Mouse (Mus musculus): ENCODE data around the gene Cdc20. TPM values are rescaled to one million over a fixed set of nuclear protein-coding genes. Genes with fewer than 3 reads are reported as not detected.

The Cdc20 gene
- polyA plus RNA-seq, 1 experiment from 2014 or later = 30.1 TPM

DNA sequence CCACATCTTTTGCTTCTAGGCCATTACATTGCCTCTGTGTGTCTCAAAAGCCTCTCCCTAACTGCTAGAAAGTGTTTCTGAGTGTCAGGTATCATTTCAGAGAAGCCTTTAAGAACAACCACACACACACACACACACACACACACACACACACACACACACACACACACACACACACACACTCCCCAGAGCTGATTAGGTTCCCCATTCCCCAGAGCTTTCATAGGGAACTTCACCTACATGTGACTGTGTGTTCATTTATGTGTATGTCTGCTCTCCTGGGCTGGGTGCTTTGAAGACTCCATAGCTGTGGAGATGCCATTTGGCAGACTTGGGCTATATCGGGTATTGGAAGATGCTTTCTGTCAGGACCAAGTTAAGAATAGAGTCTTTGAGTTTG is 11.8 kb downstream of the Cdc20 start:
- no peak overlapping the region for H3K27ac ChIP-seq
- H3K36me3 ChIP-seq (replicated peaks; ENCODE audit: control insufficient read depth, insufficient read depth) = peaks cover 25% of the 10 kb centered on the region; the same call in 1 of the 2 replicates
- H3K9ac ChIP-seq = no peak overlapping the region
- peaks cover 24% of the 10 kb centered on the region for H3K4me1 ChIP-seq (replicated peaks; ENCODE audit: control insufficient read depth, insufficient read depth, low read length)
- 93% methylated on average over 1 of the region's 1 CpGs for WGBS
- H3K4me2 ChIP-seq (replicated peaks) = no peak overlapping the region
- H3K9me3 ChIP-seq (ENCODE audit: control insufficient read depth, low read length) = no peaks in the 10 kb centered on the region
- no peak overlapping the region for H3K4me3 ChIP-seq (replicated peaks; ENCODE audit: low read length)
- DNase-seq (ENCODE audit: low spot score) (no peak), ATAC-seq (ENCODE audit: low FRiP score) (no peak)
- H3K27me3 ChIP-seq (ENCODE audit: control insufficient read depth, insufficient read depth, low read length) = no peaks in the 10 kb centered on the region

DNA sequence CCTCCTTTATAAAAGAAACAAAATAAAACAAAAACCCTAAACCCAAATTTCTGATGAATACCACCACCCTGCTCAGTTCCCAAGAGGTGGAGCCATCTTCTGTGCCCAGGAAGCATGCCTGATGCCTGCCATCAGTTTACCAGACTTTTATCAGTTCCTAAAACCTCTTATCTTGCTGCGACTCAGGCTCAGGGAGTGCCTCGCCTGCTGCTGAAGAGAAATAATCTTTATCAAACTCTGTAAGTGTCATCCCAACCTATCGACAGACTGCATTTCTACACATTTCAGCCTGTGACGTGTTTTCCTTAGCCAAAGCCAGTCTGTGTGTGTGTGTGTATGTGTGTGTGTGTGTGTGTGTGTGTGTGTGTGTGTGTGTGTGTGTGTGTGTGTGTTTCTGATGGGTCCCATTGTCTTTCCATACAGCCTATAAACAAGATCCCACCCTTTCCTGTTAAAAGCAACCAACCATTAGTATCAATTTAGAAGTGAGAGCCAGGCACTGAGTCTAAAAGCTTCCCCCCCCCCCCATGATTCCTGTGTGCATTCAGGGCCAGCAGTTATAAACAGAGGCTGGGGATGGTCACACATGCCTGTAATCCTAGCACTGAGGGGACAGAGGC is 12.5 kb downstream of the Cdc20 start:
- ATAC-seq (ENCODE audit: low FRiP score) (no peak), DNase-seq (ENCODE audit: low spot score) (no peak)
- 86% methylated on average over 4 of the region's 4 CpGs for WGBS

DNA sequence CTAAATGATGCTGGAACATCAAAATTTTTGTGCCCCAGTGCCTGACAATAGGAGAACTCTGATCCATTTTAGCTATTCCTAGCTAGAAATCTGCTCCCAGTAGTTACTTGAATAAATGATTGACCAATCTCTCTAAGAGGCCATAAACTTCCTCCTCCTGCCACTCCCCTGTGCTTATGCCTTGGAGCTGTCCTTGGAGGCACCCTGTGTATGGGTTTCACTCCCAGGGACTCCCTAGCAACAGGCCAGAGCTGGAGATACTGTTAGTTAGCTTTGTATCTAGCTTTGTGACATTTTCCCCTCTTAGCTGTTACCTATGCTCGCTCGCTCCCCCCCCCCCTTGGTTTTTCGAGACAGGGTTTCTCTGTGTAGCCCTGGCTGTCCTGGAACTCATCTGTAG is 15.8 kb downstream of the Cdc20 start:
- DNase-seq (ENCODE audit: low spot score) (no peak), ATAC-seq (ENCODE audit: low FRiP score) (no peak)
- Histone ChIP-seq H3K36me3 (replicated peaks; ENCODE audit: control insufficient read depth, insufficient read depth) (peaks cover 60% of the 10 kb centered on the region), H3K4me3 (replicated peaks; ENCODE audit: low read length) (no peak overlapping the region), H3K9ac (no peak overlapping the region), H3K4me2 (replicated peaks) (no peak overlapping the region), H3K9me3 (ENCODE audit: control insufficient read depth, low read length) (no peaks in the 10 kb centered on the region), H3K27me3 (ENCODE audit: control insufficient read depth, insufficient read depth, low read length) (no peaks in the 10 kb centered on the region), H3K4me1 (replicated peaks; ENCODE audit: control insufficient read depth, insufficient read depth, low read length) (no peaks in the 10 kb centered on the region), H3K27ac (no peak overlapping the region)
- WGBS = 100% methylated on average over 3 of the region's 3 CpGs

More for the DNA sequence above, 12.5 kb downstream of the Cdc20 start:
- peaks cover 31% of the 10 kb centered on the region; the same call in 1 of the 2 replicates for H3K36me3 ChIP-seq (replicated peaks; ENCODE audit: control insufficient read depth, insufficient read depth)
- H3K27me3 ChIP-seq (ENCODE audit: control insufficient read depth, insufficient read depth, low read length) = no peaks in the 10 kb centered on the region
- H3K9ac ChIP-seq = no peak overlapping the region
- H3K4me2 ChIP-seq (replicated peaks) = no peak overlapping the region
- no peak overlapping the region for H3K4me3 ChIP-seq (replicated peaks; ENCODE audit: low read length)
- H3K27ac ChIP-seq = no peak overlapping the region
- peaks cover 24% of the 10 kb centered on the region for H3K4me1 ChIP-seq (replicated peaks; ENCODE audit: control insufficient read depth, insufficient read depth, low read length)
- H3K9me3 ChIP-seq (ENCODE audit: control insufficient read depth, low read length) = no peaks in the 10 kb centered on the region

DNA sequence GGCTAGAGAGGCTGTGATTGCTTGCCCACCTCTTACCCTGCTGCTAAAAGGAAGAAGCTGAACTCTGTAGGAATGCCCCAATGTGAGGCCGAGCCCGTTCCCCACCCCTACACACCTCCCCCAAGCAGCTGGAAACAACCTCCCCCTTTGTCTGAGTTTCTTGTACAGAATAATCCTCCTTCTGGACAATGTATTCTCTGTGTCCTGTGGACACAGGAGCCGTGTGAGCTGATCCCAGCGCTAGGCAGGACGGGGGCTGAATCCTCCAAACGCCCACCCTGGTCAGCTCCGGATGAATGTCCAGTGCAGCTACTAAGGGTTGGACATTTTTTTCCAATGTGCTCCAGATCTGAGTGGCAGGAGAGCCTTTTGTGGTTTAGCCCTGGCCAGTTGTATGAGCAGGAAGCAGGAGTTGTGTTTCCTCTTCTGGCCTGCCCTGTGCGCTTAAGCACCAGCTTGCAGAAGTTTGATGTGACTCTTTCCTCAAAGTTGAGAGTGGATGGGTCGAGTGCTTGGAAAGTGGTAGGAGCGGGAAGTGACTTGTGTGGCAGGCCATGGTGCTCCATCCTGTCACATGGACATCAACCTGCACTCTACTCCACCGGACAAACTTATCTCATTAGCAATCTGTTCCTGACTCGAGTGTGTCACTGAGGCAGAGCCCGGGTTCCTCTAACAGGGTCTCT is 19.9 kb downstream of the Cdc20 start:
- Histone ChIP-seq H3K27me3 (ENCODE audit: control insufficient read depth, insufficient read depth, low read length) (no peaks in the 10 kb centered on the region), H3K4me2 (replicated peaks) (no peak overlapping the region), H3K36me3 (replicated peaks; ENCODE audit: control insufficient read depth, insufficient read depth) (peaks cover 94% of the 10 kb centered on the region), H3K27ac (no peak overlapping the region), H3K4me3 (replicated peaks; ENCODE audit: low read length) (no peak overlapping the region), H3K9ac (no peak overlapping the region), H3K9me3 (ENCODE audit: control insufficient read depth, low read length) (no peaks in the 10 kb centered on the region), H3K4me1 (replicated peaks; ENCODE audit: control insufficient read depth, insufficient read depth, low read length) (no peaks in the 10 kb centered on the region)
- 86% methylated on average over 13 of the region's 13 CpGs for WGBS
- no peak for ATAC-seq (ENCODE audit: low FRiP score)
- no peak for DNase-seq (ENCODE audit: low spot score)

DNA sequence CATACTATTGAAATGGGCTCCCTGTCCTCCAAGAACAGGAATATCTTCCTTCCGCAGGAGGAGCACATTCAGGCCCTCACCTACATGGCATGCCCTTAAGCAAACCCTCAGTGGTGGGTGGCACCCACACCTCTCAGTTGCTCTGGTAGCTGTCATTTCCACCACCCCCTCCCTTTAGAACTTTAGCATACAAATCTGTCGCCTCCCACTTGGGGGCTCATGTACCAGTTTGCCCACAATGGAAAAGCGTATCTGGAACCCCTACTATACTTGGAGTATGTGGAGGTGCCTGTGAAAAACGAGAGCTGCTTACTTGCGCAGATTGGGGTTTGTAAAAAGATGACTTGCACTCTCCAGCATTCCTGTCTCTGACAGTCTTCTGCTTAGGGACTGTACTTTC is 20.8 kb downstream of the Cdc20 start:
- no peak for ATAC-seq (ENCODE audit: low FRiP score)
- peaks cover 96% of the 10 kb centered on the region for H3K36me3 ChIP-seq (replicated peaks; ENCODE audit: control insufficient read depth, insufficient read depth)
- H3K27ac ChIP-seq = no peak overlapping the region

DNA sequence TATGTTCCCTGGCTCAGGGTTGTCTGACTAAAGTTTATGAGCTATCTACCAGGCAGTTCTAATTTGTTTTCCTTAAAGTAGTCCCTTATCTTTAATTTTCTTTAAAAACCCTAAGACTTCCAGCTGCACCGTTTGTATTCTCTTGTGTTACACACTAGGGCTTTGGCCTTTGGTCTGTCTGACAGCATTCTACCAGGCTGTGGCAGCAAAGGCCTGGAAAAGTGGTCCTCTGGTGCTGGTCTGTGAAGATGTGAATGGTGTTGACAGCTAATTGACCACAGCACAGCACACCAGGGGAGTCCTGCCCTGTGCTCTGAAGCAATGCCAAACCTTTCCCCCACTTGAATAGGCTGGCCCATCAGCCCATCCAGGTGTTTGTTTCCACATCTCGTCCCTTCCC is 21.4 kb downstream of the Cdc20 start:
- H3K27ac ChIP-seq = no peak overlapping the region
- no peak overlapping the region for H3K9ac ChIP-seq
- H3K4me3 ChIP-seq (replicated peaks; ENCODE audit: low read length) = no peak overlapping the region
- ATAC-seq (ENCODE audit: low FRiP score) (no peak), DNase-seq (ENCODE audit: low spot score) (no peak)
- no peaks in the 10 kb centered on the region for H3K4me1 ChIP-seq (replicated peaks; ENCODE audit: control insufficient read depth, insufficient read depth, low read length)
- H3K36me3 ChIP-seq (replicated peaks; ENCODE audit: control insufficient read depth, insufficient read depth) = peaks cover 96% of the 10 kb centered on the region
- H3K4me2 ChIP-seq (replicated peaks) = no peak overlapping the region
- H3K27me3 ChIP-seq (ENCODE audit: control insufficient read depth, insufficient read depth, low read length) = no peaks in the 10 kb centered on the region
- WGBS = 91% methylated on average over 2 of the region's 2 CpGs
- no peaks in the 10 kb centered on the region for H3K9me3 ChIP-seq (ENCODE audit: control insufficient read depth, low read length)

More for the DNA sequence above, 20.8 kb downstream of the Cdc20 start:
- 97% methylated on average over 5 of the region's 5 CpGs for WGBS
- no peak for DNase-seq (ENCODE audit: low spot score)
- H3K4me2 ChIP-seq (replicated peaks) = no peak overlapping the region
- no peak overlapping the region for H3K4me3 ChIP-seq (replicated peaks; ENCODE audit: low read length)
- H3K9ac ChIP-seq = no peak overlapping the region
- H3K9me3 ChIP-seq (ENCODE audit: control insufficient read depth, low read length) = no peaks in the 10 kb centered on the region
- no peaks in the 10 kb centered on the region for H3K27me3 ChIP-seq (ENCODE audit: control insufficient read depth, insufficient read depth, low read length)
- no peaks in the 10 kb centered on the region for H3K4me1 ChIP-seq (replicated peaks; ENCODE audit: control insufficient read depth, insufficient read depth, low read length)

DNA sequence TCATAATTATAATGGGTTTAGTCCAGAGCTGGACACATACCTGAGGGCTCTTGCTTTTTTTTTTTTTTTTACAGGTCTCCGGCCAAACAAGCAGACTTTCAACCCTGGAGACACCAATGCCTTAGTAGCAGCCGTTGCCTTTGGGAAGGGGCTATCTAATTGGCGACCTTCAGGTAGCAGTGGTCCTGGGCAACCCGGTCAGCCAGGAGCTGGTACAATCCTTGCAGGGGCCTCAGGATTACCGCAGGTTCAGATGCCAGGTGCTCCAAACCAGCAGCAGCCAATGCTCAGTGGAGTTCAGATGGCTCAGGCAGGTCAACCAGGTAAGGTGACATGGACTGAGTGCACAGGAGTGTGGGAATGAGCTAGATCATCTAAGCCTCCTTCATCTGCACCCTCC is 23.6 kb downstream of the Cdc20 start:
- peaks cover 7% of the 10 kb centered on the region for H3K4me1 ChIP-seq (replicated peaks; ENCODE audit: control insufficient read depth, insufficient read depth, low read length)
- 97% methylated on average over 5 of the region's 5 CpGs for WGBS
- no peak overlapping the region for H3K9ac ChIP-seq
- DNase-seq (ENCODE audit: low spot score) (no peak), ATAC-seq (ENCODE audit: low FRiP score) (no peak)
- H3K4me3 ChIP-seq (replicated peaks; ENCODE audit: low read length) = no peak overlapping the region
- no peak overlapping the region for H3K4me2 ChIP-seq (replicated peaks)
- H3K27me3 ChIP-seq (ENCODE audit: control insufficient read depth, insufficient read depth, low read length) = no peaks in the 10 kb centered on the region
- peaks cover 76% of the 10 kb centered on the region for H3K36me3 ChIP-seq (replicated peaks; ENCODE audit: control insufficient read depth, insufficient read depth)
- H3K9me3 ChIP-seq (ENCODE audit: control insufficient read depth, low read length) = no peaks in the 10 kb centered on the region
- no peak overlapping the region for H3K27ac ChIP-seq

DNA sequence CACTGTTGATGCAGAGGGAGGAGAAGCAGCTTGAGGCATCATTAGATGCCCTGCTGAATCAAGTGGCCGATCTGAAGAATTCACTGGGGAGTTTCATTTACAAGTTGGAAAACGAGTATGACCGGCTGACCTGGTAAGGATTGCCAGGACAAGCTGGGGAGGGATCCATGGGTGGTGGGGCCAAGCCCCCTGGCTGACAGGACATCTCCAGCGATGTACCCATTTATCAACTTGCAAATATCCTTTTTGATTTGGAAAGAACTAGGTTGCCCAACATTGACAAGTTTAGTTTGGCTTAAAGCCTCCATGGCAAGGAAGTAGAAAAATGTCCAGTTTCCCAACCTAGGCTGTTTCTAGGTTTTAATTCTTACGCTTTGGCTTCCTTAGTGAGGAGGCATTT is 26.3 kb downstream of the Cdc20 start:
- Histone ChIP-seq H3K4me3 (replicated peaks; ENCODE audit: low read length) (no peak overlapping the region), H3K9me3 (ENCODE audit: control insufficient read depth, low read length) (no peaks in the 10 kb centered on the region), H3K27ac (no peak overlapping the region), H3K4me2 (replicated peaks) (no peak overlapping the region), H3K27me3 (ENCODE audit: control insufficient read depth, insufficient read depth, low read length) (no peaks in the 10 kb centered on the region), H3K36me3 (replicated peaks; ENCODE audit: control insufficient read depth, insufficient read depth) (peaks cover 52% of the 10 kb centered on the region), H3K9ac (no peak overlapping the region), H3K4me1 (replicated peaks; ENCODE audit: control insufficient read depth, insufficient read depth, low read length) (peaks cover 14% of the 10 kb centered on the region)
- 94% methylated on average over 5 of the region's 5 CpGs for WGBS
- DNase-seq (ENCODE audit: low spot score) (no peak), ATAC-seq (ENCODE audit: low FRiP score) (no peak)

DNA sequence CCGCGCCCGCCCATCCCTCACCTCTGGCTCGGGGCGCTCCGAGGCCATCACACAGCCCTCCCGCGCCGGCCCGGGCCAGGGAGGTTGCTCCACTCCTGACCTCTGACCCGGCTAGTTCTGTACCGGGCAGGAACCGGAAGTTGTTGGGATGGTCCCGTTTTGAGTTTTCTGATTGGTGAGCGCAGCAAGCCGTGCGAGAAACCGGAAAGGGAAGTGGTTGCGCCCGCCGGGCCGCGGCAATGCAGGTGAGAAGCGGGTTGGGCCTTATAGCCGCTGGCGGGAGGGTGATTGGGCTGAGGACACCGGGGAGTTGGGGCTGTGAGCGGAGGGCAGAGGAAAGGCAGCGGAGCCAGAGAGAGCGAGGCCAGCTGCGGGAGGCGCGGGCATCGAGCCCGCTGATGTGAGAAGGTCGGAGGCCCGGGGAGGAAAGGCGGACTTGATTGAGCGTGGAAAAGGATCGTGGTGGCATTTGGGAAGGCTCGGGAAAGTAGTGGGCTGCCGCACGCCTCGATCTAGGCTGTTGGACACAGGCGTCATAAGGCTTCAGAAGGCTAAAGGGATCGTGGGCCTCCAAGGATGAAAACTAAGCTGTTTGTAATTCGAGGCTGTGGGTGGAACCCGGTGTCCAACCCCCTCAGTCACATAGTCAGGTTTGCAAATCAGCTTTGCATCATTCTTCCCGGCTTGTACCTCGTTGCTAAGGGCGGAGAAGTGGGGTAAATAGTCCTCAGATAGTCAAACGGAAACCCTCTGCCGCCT is 27.8 kb downstream of the Cdc20 start, which contains the start of the genes Szt2 and Med8:
Gene Szt2 (minus strand): TSS at position 132 of the 759 bp plus-strand sequence.
Gene Med8 (plus strand): TSS at position 196 of the 759 bp plus-strand sequence.
- peaks cover 14% of the 10 kb centered on the region for H3K4me1 ChIP-seq (replicated peaks; ENCODE audit: control insufficient read depth, insufficient read depth, low read length)
- H3K36me3 ChIP-seq (replicated peaks; ENCODE audit: control insufficient read depth, insufficient read depth) = peaks cover 46% of the 10 kb centered on the region
- ATAC-seq (ENCODE audit: low FRiP score) (peak; percentile 96), DNase-seq (ENCODE audit: low spot score) (peak; percentile 90)
- WGBS = under 1% methylated on average over 53 of the region's 53 CpGs
- no peaks in the 10 kb centered on the region for H3K9me3 ChIP-seq (ENCODE audit: control insufficient read depth, low read length)
- H3K9ac ChIP-seq = peak within 1 kb of the TSS; percentile 85
- H3K4me2 ChIP-seq (replicated peaks) = peak within 1 kb of the TSS; percentile 81
- peak within 1 kb of the TSS; percentile 76 for H3K4me3 ChIP-seq (replicated peaks; ENCODE audit: low read length)
- no peaks in the 10 kb centered on the region for H3K27me3 ChIP-seq (ENCODE audit: control insufficient read depth, insufficient read depth, low read length)
- H3K27ac ChIP-seq = peak within 1 kb of the TSS; percentile 58; the same call in 1 of the 2 replicates
